Mouse (Mus musculus) limb, embryonic 13.5 days (tissue): ENCODE data around the gene Eif3g. TPM values are rescaled to one million over a fixed set of nuclear protein-coding genes. Genes with fewer than 3 reads are reported as not detected.

Source experiments
- ATAC-seq: fragments of 200-750 bp; cut with Nextera tagmentation; 2 replicates; pipeline ENCODE4 v1.8.0; 2017; ENCODE audit warnings: low read depth, moderate number of reproducible peaks, moderate TSS enrichment; ENCODE audit not compliant: low FRiP score
- H3K27ac ChIP-seq: fragments of 300-500 bp; sonication (generic); 2 replicates; pipeline ENCODE4 v1.5.1; 2015; ENCODE audit warnings: inconsistent platforms, mild to moderate bottlenecking, moderate library complexity
- H3K27me3 ChIP-seq: fragments of 300-500 bp; sonication (generic); 2 replicates; pipeline ENCODE4 v1.6.1; 2015; ENCODE audit warnings: mild to moderate bottlenecking, inconsistent platforms
- H3K36me3 ChIP-seq: fragments of 300-500 bp; sonication (generic); 2 replicates; pipeline ENCODE4 v1.6.1; 2015; ENCODE audit warnings: inconsistent platforms, mild to moderate bottlenecking, moderate library complexity
- H3K4me1 ChIP-seq: fragments of 300-500 bp; sonication (generic); 2 replicates; pipeline ENCODE4 v1.6.1; 2015; ENCODE audit warnings: inconsistent platforms
- H3K4me2 ChIP-seq: fragments of 300-500 bp; sonication (generic); replicated peaks from 2 replicates; pipeline ENCODE4 v1.6.1; 2015; ENCODE audit warnings: inconsistent platforms, mild to moderate bottlenecking, moderate library complexity
- H3K4me3 ChIP-seq: fragments of 300-500 bp; sonication (generic); 2 replicates; pipeline ENCODE4 v1.5.1; 2015; ENCODE audit warnings: moderate library complexity, mild to moderate bottlenecking, inconsistent platforms
- H3K9ac ChIP-seq: fragments of 300-500 bp; sonication (generic); 2 replicates; pipeline ENCODE4 v1.6.1; 2015; ENCODE audit warnings: mild to moderate bottlenecking, inconsistent platforms
- H3K9me3 ChIP-seq: fragments of 300-500 bp; sonication (generic); 2 replicates; pipeline ENCODE4 v1.6.1; 2016; ENCODE audit warnings: inconsistent platforms
- WGBS: fragments of 180-500 bp; shearing (Covaris S2); methylation state at CpG from one replicate; pipeline ENCODE4 v1.1.7; 2015; 5-methylcytosine and 5-hydroxymethylcytosine counted together
- polyA plus RNA-seq: library from polyadenylated mRNA; unstranded; fragments of >200 nt; fragmentation: Nextera tagmentation; extraction: Ambion mirVana; gene quantifications from 2 replicates; pipeline ENCODE4 v1.2.1, GENCODE M21; 2015

Eif3g gene
- polyA plus RNA-seq = 329 and 337 TPM in 2 replicates

- ATAC-seq = peak; percentile 91
- WGBS = 3% methylated on average over 34 of the region's 34 CpGs
- peak within 1 kb of the TSS; percentile 94 for H3K4me2 ChIP-seq
- H3K27me3 ChIP-seq = no peaks in the 10 kb centered on the region
- peak within 1 kb of the TSS; percentile 96 for H3K9ac ChIP-seq
- peaks cover 21% of the 10 kb centered on the region for H3K4me1 ChIP-seq
- H3K36me3 ChIP-seq = peaks cover 37% of the 10 kb centered on the region
- H3K4me3 ChIP-seq = peak within 1 kb of the TSS; percentile 93
- H3K27ac ChIP-seq = peak within 1 kb of the TSS; percentile 44; the same call in 1 of the 2 replicates
- no peaks in the 10 kb centered on the region for H3K9me3 ChIP-seq
These were observed at the start of gene Eif3g for GRCm38 (mm10) chr9:20898511-20899073. TSS of gene Eif3g (minus strand) at chr9:20898623.

DNA sequence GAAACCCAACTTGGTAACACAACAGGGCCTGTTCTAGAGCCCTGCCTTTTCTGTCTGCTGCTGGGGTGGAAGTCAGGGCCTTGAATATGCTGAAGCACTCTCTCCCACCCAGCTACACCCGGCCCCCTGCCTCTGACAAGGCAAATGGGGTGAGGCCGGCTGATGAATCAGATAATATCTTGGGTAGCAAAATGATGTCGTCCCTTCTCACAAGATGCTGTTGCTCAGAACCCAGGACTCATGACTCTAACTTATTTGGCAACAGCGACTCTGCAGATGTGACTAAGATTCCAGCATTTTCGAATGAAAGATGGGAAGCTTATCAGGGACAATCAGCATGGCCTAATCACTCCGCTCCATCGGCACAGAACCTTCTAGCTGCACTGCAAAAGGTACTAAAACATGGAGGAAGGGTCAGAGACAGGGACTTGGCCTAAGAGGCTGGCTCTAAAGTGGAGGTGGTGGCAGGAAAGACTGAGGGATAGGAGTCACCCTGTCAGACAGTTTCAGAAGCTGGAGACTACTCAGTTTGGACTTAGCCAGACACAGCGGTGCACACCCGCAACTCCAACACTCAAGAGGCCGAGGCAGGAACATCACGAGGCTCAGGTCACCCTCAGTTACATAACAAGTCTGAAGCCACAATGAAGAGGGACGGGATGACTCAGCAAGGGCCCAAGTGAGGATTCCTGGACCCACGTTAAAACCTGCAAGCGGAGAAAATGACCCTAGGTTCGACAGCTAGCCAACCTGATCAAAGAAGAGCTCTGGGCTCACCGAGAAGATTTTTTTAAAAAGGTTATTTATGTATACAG lies 47.9 kb upstream of the Eif3g start:
- Histone ChIP-seq H3K9me3 (no peaks in the 10 kb centered on the region), H3K9ac (no peak overlapping the region; the same call in 1 of the 2 replicates), H3K4me2 (no peak overlapping the region), H3K4me3 (no peak overlapping the region), H3K27ac (no peak overlapping the region), H3K36me3 (peaks cover 30% of the 10 kb centered on the region), H3K4me1 (peaks cover 39% of the 10 kb centered on the region), H3K27me3 (no peaks in the 10 kb centered on the region)
- no peak for ATAC-seq
- WGBS = 76% methylated on average over 16 of the region's 16 CpGs

DNA sequence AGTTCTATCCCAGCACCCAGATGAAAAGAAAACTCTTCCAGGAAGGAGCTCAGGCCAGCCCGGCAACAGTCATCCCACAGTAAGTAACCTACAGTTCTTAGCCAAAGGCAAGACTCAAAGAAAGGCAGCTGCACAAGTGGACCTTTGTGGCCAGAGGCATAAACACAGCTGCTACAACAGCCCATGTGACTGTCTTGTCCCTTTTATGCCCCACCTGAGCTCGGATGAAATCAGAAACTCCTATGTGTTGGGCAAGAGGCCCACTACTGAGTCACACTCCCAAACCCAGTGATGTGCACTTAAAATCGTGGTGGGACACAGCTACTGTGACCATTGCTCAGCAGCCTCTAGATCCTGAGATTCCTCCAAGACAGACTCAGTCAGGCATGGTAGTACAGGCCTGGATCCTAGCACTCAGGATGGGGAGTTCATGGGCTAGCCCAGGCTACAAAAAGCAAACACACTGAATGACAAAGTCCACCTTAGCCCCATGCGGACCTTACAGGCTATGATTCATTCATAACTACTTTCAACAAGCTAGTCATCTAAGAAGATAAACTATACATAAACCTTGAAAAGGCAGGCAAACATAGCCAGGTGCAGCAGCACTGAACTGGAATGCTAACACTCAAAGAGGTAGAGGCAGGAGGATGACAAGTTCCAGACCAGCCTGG lies 46.4 kb upstream of the Eif3g start:
- WGBS = 53% methylated on average over 4 of the region's 4 CpGs
- H3K9ac ChIP-seq = no peak overlapping the region
- ATAC-seq = no peak
- peaks cover 44% of the 10 kb centered on the region for H3K36me3 ChIP-seq
- H3K27me3 ChIP-seq = no peaks in the 10 kb centered on the region
- no peak overlapping the region; the same call in 1 of the 2 replicates for H3K4me2 ChIP-seq
- H3K9me3 ChIP-seq = no peaks in the 10 kb centered on the region
- no peak overlapping the region for H3K4me3 ChIP-seq
- peaks cover 25% of the 10 kb centered on the region for H3K4me1 ChIP-seq
- no peak overlapping the region for H3K27ac ChIP-seq

DNA sequence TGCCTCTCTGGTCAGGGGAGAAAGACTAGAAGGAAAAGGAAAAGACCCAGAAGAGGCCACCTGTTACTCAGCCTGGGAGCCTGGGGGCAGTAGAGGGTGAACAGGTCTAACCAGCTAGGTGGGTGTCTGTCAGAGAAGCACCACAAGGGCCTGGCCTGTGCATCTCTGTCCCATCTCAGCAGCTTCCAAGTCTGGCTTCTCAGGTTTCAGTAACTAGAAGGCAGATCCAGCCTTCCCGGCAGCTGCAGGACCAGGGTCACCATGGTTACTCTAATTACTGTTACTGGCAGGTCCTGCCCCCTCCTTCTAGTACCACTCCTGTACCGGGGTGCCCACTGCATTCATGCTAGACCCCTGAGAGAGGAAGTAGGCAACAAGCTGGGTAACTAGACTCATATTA lies 45.5 kb upstream of the Eif3g start:
- no peak overlapping the region; the same call in 1 of the 2 replicates for H3K4me2 ChIP-seq
- ATAC-seq = peak; percentile 49; the same call in 1 of the 2 replicates
- no peaks in the 10 kb centered on the region for H3K27me3 ChIP-seq
- no peak overlapping the region for H3K4me3 ChIP-seq
- H3K36me3 ChIP-seq = peaks cover 54% of the 10 kb centered on the region
- no peaks in the 10 kb centered on the region for H3K9me3 ChIP-seq
- WGBS = 2% methylated on average over 2 of the region's 2 CpGs
- H3K4me1 ChIP-seq = peaks cover 22% of the 10 kb centered on the region
- H3K9ac ChIP-seq = peak overlapping the region; percentile 51
- H3K27ac ChIP-seq = peak overlapping the region; percentile 10; the same call in 1 of the 2 replicates

GRCm38 (mm10) chr9:20943396-20943795 lies 45.0 kb upstream of the Eif3g start:
- no peak overlapping the region for H3K4me2 ChIP-seq
- H3K4me1 ChIP-seq = peaks cover 22% of the 10 kb centered on the region
- 88% methylated on average over 7 of the region's 7 CpGs for WGBS
- ATAC-seq = peak; percentile 10; the same call in 1 of the 2 replicates
- no peak overlapping the region for H3K4me3 ChIP-seq
- H3K36me3 ChIP-seq = peaks cover 59% of the 10 kb centered on the region
- H3K27me3 ChIP-seq = no peaks in the 10 kb centered on the region
- no peak overlapping the region; the same call in 1 of the 2 replicates for H3K27ac ChIP-seq
- no peaks in the 10 kb centered on the region for H3K9me3 ChIP-seq
- H3K9ac ChIP-seq = no peak overlapping the region

DNA sequence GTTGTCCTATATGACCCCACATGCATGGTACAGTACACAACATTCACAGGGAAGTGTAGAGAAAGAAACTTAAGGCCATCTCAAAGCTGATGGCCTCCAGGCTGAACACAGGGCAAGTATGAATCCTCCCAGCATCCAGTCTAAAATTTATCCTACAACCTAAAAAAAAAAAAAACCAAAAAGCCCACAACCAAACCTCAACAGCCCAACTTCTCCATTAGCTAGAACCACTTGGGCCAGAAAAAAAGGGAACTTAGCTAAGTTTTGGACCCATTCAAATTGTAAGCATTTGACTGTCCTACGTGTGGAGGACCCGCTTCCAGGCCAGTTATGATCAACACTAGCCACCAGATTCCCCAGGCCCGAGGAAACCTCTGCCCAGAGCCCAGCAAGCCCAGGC lies 24.8 kb upstream of the Eif3g start:
- peaks cover 99% of the 10 kb centered on the region for H3K36me3 ChIP-seq
- H3K4me3 ChIP-seq = no peak overlapping the region
- no peak for ATAC-seq
- no peaks in the 10 kb centered on the region for H3K27me3 ChIP-seq
- H3K9ac ChIP-seq = no peak overlapping the region
- H3K27ac ChIP-seq = no peak overlapping the region
- no peaks in the 10 kb centered on the region for H3K9me3 ChIP-seq
- H3K4me1 ChIP-seq = no peaks in the 10 kb centered on the region
- WGBS = 84% methylated on average over 3 of the region's 3 CpGs
- no peak overlapping the region for H3K4me2 ChIP-seq

- H3K4me3 ChIP-seq = no peak overlapping the region
- no peak overlapping the region for H3K4me2 ChIP-seq
- ATAC-seq = no peak
- H3K27me3 ChIP-seq = no peaks in the 10 kb centered on the region
- peaks cover 100% of the 10 kb centered on the region for H3K36me3 ChIP-seq
- WGBS = 84% methylated on average over 4 of the region's 4 CpGs
- no peak overlapping the region for H3K27ac ChIP-seq
- H3K9ac ChIP-seq = no peak overlapping the region
- H3K4me1 ChIP-seq = no peaks in the 10 kb centered on the region
- H3K9me3 ChIP-seq = no peaks in the 10 kb centered on the region
These were observed 17.7 kb upstream of the Eif3g start for GRCm38 (mm10) chr9:20916160-20916559.

DNA sequence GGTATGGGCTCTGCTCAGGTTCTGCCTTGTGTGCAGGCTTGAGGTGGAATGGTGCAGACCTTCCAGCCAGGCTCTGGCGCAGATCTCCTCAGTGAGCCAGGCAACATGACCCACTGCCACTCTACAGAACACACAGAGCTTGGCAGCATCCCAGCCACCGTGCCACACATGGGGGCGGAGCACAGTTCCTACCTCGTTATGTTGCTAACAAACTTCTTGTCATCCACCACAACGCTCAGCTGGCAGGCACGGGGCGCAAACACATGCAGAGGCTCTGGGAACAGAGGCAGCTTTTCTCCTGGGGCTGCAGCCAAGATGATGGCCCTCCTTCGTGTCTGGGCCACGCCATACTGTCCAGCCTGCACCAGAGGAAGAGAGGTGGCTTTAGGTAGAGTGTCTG lies 11.5 kb upstream of the Eif3g start:
- no peak overlapping the region for H3K4me3 ChIP-seq
- no peak for ATAC-seq
- H3K27me3 ChIP-seq = no peaks in the 10 kb centered on the region
- no peak overlapping the region for H3K4me2 ChIP-seq
- H3K9me3 ChIP-seq = no peaks in the 10 kb centered on the region
- no peak overlapping the region for H3K9ac ChIP-seq
- peaks cover 100% of the 10 kb centered on the region for H3K36me3 ChIP-seq
- H3K27ac ChIP-seq = no peak overlapping the region
- WGBS = 90% methylated on average over 9 of the region's 9 CpGs
- no peaks in the 10 kb centered on the region for H3K4me1 ChIP-seq

DNA sequence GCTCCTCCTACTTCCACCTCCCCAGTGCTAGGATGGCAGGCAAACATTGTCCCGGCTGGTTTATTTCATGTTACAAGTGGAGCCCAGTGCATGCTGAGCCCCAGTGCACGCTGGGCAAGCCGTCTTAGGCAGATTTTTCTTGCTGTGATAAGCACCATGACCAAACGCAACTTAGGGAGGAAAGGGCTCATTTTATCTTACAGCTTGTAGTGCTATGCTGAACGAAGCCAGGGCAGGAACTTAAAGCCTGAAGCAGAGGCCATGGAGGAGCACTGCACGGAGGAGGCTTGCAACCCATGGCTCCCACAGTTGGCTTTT lies 3.7 kb upstream of the Eif3g start:
- 45% methylated on average over 6 of the region's 6 CpGs for WGBS
- peak overlapping the region; percentile 25; the same call in 1 of the 2 replicates for H3K9ac ChIP-seq

DNA sequence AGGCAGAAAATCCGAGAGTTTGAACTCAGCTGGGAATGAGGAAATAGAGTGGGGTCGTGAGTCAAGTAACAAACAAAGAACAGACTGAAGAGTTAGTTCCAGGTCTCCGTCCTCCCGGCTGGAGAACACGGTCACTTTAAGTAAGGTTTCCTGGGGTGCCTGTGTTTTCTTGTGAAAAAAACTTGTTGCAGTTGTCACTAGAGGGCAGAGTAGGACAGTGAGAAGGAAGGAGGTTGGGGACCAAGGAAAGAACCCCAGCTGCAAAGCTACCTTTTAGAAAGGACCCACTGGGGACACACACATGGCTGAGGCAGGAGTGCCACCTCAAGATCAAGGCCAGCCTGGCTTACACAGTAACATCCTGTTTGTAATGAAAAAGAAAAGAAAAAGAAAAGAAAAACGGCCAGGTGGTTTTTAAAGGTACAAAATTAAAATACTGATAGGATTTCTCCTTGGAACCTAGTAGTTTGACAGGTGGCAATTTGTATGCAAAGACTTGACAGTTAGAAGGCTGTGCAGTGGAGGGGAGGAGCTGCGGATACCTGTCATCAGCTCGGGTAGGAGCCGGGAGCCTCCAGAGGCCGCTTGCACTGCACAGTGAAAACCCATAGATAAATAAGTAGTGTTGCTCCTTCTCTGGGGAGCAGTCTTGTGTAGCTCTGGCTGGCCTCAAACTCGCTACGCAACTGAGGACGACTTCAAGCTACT lies 3.2 kb upstream of the Eif3g start:
- no peak overlapping the region; the same call in 1 of the 2 replicates for H3K27ac ChIP-seq
- no peak overlapping the region for H3K4me2 ChIP-seq
- H3K27me3 ChIP-seq = no peaks in the 10 kb centered on the region
- no peak for ATAC-seq
- WGBS = 15% methylated on average over 13 of the region's 13 CpGs
- H3K36me3 ChIP-seq = peaks cover 32% of the 10 kb centered on the region
- H3K9me3 ChIP-seq = no peaks in the 10 kb centered on the region
- H3K9ac ChIP-seq = peak overlapping the region; percentile 25; the same call in 1 of the 2 replicates
- peaks cover 18% of the 10 kb centered on the region for H3K4me1 ChIP-seq
- no peak overlapping the region for H3K4me3 ChIP-seq

More for the DNA sequence above, 3.7 kb upstream of the Eif3g start:
- H3K36me3 ChIP-seq = peaks cover 32% of the 10 kb centered on the region
- no peak for ATAC-seq
- no peaks in the 10 kb centered on the region for H3K27me3 ChIP-seq
- no peak overlapping the region for H3K4me3 ChIP-seq
- no peak overlapping the region for H3K4me2 ChIP-seq
- no peak overlapping the region; the same call in 1 of the 2 replicates for H3K27ac ChIP-seq
- peaks cover 12% of the 10 kb centered on the region for H3K4me1 ChIP-seq
- H3K9me3 ChIP-seq = no peaks in the 10 kb centered on the region

DNA sequence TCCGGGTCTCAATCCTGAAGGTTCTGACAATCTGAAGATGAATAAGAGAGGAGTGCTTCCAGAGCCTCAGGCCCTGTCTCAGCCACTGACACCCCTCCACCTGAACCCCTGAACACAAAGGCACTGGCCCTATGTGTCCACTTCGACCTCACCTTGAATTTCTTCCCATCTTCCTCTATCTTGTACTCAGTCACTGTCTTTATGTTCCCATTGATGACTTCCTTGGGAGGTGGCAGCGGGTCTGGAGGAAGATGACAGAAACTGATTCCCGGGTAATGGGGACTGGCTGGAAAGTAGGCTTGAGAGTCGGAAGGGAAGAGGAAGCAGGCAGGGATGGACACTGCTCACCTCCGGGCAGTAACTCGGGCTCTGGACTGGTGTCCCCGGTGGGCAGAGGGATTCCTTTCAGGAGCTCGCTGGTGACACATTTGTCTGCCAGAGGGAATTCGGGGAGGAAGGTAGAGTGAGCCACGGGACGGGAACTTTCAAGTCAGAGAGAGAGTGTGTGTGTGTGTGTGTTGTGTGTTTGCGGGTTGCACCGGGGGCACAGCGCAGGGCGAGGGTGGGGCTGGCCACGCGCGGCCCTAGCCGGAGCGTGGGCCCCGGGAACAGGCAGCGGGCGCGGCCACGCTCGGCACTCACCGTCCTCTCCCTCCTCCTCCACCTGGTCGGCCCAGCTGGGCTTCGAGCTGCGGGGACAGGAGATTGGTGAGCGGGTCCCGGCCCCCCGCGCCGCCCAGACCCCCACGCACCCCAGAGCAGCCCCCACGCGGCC lies 500 bp downstream of the Eif3g start:
- H3K4me3 ChIP-seq = peak overlapping the region; percentile 93

More for the DNA sequence above, 500 bp downstream of the Eif3g start:
- Histone ChIP-seq H3K4me1 (peaks cover 21% of the 10 kb centered on the region), H3K9me3 (no peaks in the 10 kb centered on the region), H3K27me3 (no peaks in the 10 kb centered on the region), H3K36me3 (peaks cover 44% of the 10 kb centered on the region), H3K9ac (peak overlapping the region; percentile 96), H3K4me2 (peak overlapping the region; percentile 94), H3K27ac (peak overlapping the region; percentile 44; the same call in 1 of the 2 replicates)
- ATAC-seq = peak; percentile 57
- WGBS = 4% methylated on average over 38 of the region's 39 CpGs
